8 mouse cellular contexts compared by ENCODE assay signal in the genomic region with DNA sequence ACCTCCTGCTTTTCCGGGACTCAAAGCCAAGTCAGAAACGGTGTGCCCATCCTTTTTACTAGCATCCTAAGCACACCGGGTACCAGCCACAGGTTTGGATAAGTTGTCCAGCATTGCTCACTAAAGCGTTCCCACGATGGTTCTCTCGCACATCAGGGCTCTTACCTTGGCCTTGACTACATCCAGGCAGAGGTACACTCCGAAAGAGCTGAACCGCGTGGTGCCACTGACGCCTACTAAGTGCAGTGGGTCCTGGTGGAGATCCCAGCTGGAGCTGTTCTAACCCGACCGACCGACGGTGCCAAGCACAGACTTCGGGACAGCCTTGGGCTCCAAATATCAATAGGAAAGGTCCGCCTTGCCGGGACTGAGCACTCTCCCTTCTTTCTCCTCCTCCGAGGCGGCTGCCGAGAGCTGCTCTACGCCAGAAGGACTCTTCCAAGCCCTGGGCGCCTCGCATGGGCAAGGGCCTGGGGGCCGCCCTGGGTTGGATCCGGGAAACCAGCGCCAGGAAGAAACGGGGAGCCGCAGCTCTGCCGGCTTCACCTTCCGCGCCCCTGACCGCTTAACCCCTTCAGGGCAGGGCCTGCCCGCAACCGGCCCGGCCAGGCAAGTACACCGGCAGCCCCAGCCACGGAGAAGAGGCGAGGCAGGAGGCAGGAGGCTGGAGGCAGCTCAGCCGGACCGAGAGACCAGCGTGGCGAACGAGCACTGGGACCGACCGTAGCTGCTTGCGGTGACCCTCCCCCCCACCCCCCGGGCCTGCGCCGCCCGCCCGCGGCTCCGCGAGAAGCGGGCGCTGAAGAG. TPM values are rescaled to one million over a fixed set of nuclear protein-coding genes. Genes with fewer than 3 reads are reported as not detected.
DNase-seq lines count a peak whose midpoint lies in the region; ATAC-seq lines count a peak whose summit lies in the region.

No protein-coding gene starts in this region.

- H3K9me3 ChIP-seq in embryonic facial prominence, embryonic 12.5 days, result no peaks in the 10 kb centered on the region
- no peaks in the 10 kb centered on the region for H3K9me3 ChIP-seq in heart, embryonic 12.5 days (replicated peaks)
- no peaks in the 10 kb centered on the region for H3K9me3 ChIP-seq in kidney, embryonic 15.5 days (replicated peaks)
- no peaks in the 10 kb centered on the region for H3K9me3 ChIP-seq in neural tube, embryonic 15.5 days (replicated peaks)

- peak overlapping the region; percentile 93 for H3K27ac ChIP-seq in embryonic facial prominence, embryonic 12.5 days
- H3K27ac ChIP-seq in heart, embryonic 12.5 days (ENCODE audit: poor library complexity, severe bottlenecking), result peak overlapping the region; percentile 88
- H3K27ac ChIP-seq in kidney, embryonic 15.5 days, result peak overlapping the region; percentile 92
- H3K27ac ChIP-seq in neural tube, embryonic 15.5 days (replicated peaks), result peak overlapping the region; percentile 97

- DNase-seq in 3134 (ENCODE audit: extremely low read depth, insufficient read length, low spot score), result peak; percentile 66
- peak; percentile 31 for DNase-seq in adrenal gland, adult 8-10 months
- peak; percentile 45 for DNase-seq in lung, adult 18-20 months
- peak; percentile 52 for DNase-seq in thymus, postnatal 4 days

- 1% methylated on average over 50 of the region's 56 CpGs for WGBS in embryonic facial prominence, embryonic 12.5 days
- WGBS in heart, embryonic 12.5 days, result under 1% methylated on average over 53 of the region's 56 CpGs
- under 1% methylated on average over 55 of the region's 56 CpGs for whole genome bisulfite sequencing in kidney, embryonic 15.5 days
- under 1% methylated on average over 55 of the region's 56 CpGs for whole genome bisulfite sequencing in neural tube, embryonic 15.5 days

- no peaks in the 10 kb centered on the region for H3K27me3 ChIP-seq in embryonic facial prominence, embryonic 12.5 days
- no peaks in the 10 kb centered on the region for H3K27me3 ChIP-seq in heart, embryonic 12.5 days (replicated peaks)
- peaks cover 4% of the 10 kb centered on the region; the same call in 1 of the 2 replicates for H3K27me3 ChIP-seq in kidney, embryonic 15.5 days
- no peaks in the 10 kb centered on the region for H3K27me3 ChIP-seq in neural tube, embryonic 15.5 days (replicated peaks)

- peak overlapping the region; percentile 86 for H3K4me3 ChIP-seq in embryonic facial prominence, embryonic 12.5 days
- H3K4me3 ChIP-seq in heart, embryonic 12.5 days, result peak overlapping the region; percentile 94
- H3K4me3 ChIP-seq in kidney, embryonic 15.5 days (replicated peaks), result peak overlapping the region; percentile 73
- H3K4me3 ChIP-seq in neural tube, embryonic 15.5 days (replicated peaks), result peak overlapping the region; percentile 81

- H3K36me3 ChIP-seq in embryonic facial prominence, embryonic 12.5 days, result no peaks in the 10 kb centered on the region
- H3K36me3 ChIP-seq in heart, embryonic 12.5 days, result no peaks in the 10 kb centered on the region
- H3K36me3 ChIP-seq in kidney, embryonic 15.5 days, result no peaks in the 10 kb centered on the region
- H3K36me3 ChIP-seq in neural tube, embryonic 15.5 days, result no peaks in the 10 kb centered on the region

- H3K4me2 ChIP-seq in embryonic facial prominence, embryonic 12.5 days (replicated peaks), result peak overlapping the region; percentile 80
- peak overlapping the region; percentile 82 for H3K4me2 ChIP-seq in heart, embryonic 12.5 days
- H3K4me2 ChIP-seq in kidney, embryonic 15.5 days, result peak overlapping the region; percentile 83
- H3K4me2 ChIP-seq in neural tube, embryonic 15.5 days, result peak overlapping the region; percentile 85

- peak; percentile 16 for ATAC-seq in embryonic facial prominence, embryonic 12.5 days (ENCODE audit: insufficient number of reproducible peaks, insufficient read depth, low FRiP score, low TSS enrichment)
- ATAC-seq in heart, embryonic 12.5 days (ENCODE audit: insufficient number of reproducible peaks, low FRiP score), result peak; percentile 46
- peak; percentile 34 for ATAC-seq in kidney, embryonic 15.5 days (replicated peaks; ENCODE audit: low FRiP score)
- ATAC-seq in neural tube, embryonic 15.5 days (ENCODE audit: low FRiP score), result peak; percentile 32

- peak overlapping the region; percentile 89 for H3K9ac ChIP-seq in embryonic facial prominence, embryonic 12.5 days
- peak overlapping the region; percentile 95 for H3K9ac ChIP-seq in heart, embryonic 12.5 days
- peak overlapping the region; percentile 77 for H3K9ac ChIP-seq in kidney, embryonic 15.5 days
- H3K9ac ChIP-seq in neural tube, embryonic 15.5 days (replicated peaks), result peak overlapping the region; percentile 86

- peaks cover 10% of the 10 kb centered on the region for H3K4me1 ChIP-seq in embryonic facial prominence, embryonic 12.5 days
- peaks cover 18% of the 10 kb centered on the region for H3K4me1 ChIP-seq in heart, embryonic 12.5 days (replicated peaks)
- H3K4me1 ChIP-seq in kidney, embryonic 15.5 days, result peaks cover 29% of the 10 kb centered on the region
- H3K4me1 ChIP-seq in neural tube, embryonic 15.5 days, result peaks cover 43% of the 10 kb centered on the region

RNA-seq across cellular contexts. Expression of gene Large1, which starts 0.8 kb away (rescaled TPM):
- 10 to 100 TPM; 27.9 to 31.7 (median 29.1) TPM for total RNA-seq in adrenal gland, adult 8-10 months (2022)
- 10.9 and 11.5 TPM in 2 replicates for polyA plus RNA-seq in embryonic facial prominence, embryonic 12.5 days (2016; fragmentation: Nextera tagmentation; extraction: Ambion mirVana)
- polyA plus RNA-seq in heart, embryonic 12.5 days (2016; fragmentation: Nextera tagmentation; extraction: Ambion mirVana), result 8.2 and 8.7 TPM in 2 replicates
- polyA plus RNA-seq in kidney, embryonic 15.5 days (2015; fragmentation: Nextera tagmentation; extraction: Ambion mirVana), result 5.7 and 6.0 TPM in 2 replicates
- 15.0 and 17.1 TPM in 2 replicates for polyA plus RNA-seq in neural tube, embryonic 15.5 days (2015; fragmentation: Nextera tagmentation; extraction: Ambion mirVana)

Comparison
In these comparisons a context has a peak if more than half of its experiments do, and no peak if none do; other contexts are left out.
1. Peak in every context shown above with its lines: DNase-seq, ATAC-seq, H3K4me3 ChIP-seq and H3K27ac ChIP-seq.